Mouse (Mus musculus) CD8-positive naive resting alpha-beta T cell, adult 2 months (primary cell): ENCODE measurements around the gene Prdx6.
"Not testable (repeated sequence)": the region's sequence is repeated elsewhere in the genome, so short reads cannot be mapped to it uniquely, and the experiment has no call there.

Experiments
- DNase-seq, 2 experiments: peaks; one replicate each; pipeline ENCODE4 v3.0.0; 2022; ENCODE audit warnings: low read depth in 2 of 2, low spot score in 2 of 2

Gene Prdx6

DNA sequence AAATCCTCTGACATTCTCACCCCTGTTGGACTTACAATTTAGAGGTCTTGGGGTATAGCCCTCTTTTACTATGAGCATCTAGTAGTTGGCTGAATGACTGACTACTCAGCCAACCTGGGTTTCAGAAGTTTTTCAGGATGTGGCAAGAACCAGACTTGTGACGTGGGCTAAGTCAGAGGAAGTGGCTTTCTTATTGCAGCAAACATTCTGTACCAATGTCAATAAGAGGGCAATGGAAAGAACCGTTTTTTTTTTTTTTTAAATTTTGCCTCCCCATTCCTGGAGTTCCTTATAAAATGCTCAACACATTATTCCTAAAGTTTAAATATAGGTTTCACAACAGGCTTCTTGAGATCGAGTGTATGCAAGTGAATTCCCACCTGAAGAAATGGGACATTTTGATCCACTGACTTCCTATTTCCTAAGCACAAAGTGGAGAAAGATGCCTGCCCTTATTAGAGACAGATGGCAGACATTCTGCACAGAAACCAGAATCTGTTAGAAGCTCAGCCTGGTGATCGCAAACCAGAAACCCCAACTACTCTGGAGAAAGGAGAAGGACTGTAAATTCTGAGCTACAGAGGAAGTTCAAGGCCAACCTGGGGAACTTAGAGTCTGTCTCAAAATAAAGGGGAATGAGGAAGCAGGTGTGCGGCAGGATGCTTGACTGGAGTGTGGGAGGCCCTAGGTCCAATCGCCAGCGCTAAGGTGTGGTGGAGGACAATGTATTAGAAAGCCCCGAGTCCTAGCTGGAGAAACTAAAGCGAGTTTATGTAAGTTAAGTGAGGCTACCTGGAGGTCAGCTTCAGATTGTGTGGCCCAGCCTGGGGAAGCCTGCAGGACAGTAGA lies 622 bp upstream of the Prdx6 start:
- peak; percentile 23 to 75 for DNase-seq

DNA sequence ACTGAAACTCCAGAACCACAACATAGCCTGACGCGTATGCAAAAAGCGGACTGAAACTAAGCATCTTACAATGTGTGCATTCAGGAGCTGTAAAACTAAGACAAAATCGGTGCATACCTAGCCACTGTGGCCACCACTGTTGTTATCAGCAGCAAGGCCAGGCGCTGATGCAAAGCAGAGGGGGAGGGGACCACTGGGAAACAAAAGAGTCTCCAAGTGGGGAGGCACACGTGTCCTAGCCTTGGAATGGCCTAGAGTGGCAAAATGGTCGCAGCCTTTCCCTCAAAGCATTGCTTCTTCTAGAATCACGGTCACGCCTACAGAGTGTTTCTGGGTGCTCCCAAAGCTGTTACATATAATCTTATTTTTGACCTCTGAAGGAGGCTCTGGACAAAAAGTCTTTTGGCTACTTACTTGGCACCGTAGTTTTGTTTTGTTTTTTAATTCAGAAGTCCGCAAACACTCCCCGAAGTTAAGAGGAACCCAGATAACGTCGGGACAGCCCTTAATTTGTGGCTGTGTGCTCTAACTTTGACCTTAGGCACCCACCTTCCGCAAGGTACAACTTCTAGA lies 902 bp downstream of the Prdx6 start:
- DNase-seq: peak in 1 of 2 experiments; percentile 26

DNA sequence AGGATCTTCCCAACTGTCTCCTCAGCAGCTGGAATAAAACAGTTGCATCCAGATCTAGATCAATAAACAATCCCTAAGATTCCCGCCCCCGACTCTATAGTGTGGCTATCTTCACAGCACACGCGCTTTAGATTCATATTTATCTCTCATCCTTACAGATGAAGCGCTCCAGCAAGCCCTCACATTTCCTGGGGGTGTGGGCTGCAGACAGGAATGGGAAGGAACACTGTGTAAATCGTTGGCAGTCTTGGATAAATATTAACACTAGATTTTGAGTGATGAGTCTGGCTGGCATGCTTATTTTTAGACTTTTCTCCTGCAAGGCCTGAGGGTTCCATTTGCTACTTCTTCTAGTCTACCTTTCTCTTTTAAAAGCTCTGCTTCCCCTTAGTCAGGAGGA lies 1.6 kb downstream of the Prdx6 start:
- DNase-seq: no peak

DNA sequence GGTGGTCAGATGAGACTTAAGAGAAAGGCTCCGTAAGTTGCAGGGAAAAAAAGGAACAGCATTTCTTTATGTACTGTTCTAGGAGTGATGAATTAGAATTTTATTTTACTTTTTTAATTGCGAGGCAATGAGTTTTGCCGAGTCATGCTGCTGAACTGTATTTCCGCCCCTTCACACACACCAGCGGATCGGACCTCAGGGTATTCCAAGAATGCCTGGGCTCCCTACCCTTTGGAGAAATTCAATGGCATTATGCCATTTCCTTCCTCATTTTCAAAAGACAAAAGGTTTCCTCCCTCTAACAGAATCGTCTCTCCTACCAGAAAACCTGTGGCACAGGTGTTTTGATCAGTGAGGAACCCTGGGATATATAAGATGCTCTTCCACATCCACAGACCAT lies 2.3 kb downstream of the Prdx6 start:
- no peak for DNase-seq

DNA sequence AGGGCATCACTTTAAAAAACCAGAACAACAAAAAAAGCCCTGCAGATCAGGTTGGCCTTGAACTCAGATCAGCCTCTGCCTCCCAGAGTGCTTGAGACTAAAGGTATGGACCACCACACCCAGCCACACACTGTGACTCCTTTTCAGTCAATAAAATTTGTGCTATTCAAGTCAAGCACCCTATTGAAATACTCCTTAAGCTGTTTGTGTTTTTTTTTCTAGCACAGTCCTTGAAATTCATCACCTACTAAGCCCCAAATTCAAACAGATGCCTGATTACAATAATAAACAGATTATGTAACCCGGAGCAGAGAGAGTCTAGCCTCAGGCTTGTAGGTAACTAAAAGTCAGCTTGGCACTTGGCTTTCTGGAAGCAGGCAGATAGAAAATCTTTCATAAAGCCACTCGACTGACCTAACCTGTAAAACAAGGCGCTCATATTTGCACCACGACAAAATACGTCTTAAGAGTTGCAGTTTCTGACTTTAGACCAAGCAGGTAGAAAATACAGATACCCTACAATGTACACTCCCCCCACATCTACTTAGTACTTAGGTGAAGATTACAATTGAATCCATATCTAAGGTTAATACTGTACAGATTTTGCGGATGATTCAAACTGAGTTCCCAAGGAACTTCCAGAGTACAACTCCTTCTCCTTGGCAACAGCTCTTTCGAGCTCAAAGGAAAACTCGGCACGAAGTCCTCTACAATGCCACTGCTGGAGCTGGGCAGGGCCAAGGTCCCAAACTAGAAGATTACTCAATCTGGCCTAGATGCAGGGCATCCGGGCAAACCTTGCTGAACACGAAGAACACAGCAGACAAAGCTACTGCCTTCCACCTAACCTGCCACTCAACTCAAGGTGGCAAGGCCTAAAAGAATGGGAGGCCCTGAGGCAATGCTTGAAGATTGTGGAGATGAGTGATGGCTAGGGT lies 3.1 kb downstream of the Prdx6 start:
- no peak for DNase-seq

DNA sequence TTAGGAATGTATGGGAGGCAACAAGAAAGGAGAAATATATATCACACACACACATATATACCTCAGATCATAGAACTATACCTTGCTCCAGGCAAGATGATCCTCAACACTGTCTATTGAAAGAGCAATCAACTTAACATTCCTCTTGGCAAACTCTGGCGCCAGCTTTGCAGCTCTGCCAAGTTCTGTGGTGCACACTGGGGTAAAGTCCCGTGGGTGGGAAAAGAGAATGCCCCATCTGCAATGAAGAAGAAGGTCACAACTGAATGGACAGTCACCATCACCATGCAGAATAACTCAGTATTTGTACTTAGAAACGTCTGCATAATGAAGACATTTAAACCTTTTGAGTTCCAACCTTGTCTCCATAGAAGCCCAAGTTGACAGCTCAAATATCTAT lies 3.8 kb downstream of the Prdx6 start:
- DNase-seq: no peak

DNA sequence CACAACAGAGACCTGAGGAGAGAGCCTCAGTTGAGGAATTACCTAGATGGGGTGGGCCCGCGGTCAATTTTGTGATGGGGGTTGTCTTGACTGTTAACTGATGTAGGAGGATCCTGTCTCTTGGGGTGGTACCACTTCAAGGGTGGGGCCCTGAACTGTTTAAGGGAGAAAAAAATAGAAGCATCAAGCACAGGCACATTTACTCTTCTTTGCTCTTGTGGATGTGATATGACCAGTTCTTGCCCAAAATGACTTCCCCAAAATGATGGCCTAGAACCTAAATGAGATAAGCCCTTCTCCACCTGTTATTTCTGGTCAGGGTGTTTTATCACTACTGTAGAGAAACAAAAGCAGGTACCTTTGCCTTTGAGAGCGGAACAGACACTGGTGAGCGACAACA lies 13.3 kb downstream of the Prdx6 start:
- DNase-seq: no peak

DNA sequence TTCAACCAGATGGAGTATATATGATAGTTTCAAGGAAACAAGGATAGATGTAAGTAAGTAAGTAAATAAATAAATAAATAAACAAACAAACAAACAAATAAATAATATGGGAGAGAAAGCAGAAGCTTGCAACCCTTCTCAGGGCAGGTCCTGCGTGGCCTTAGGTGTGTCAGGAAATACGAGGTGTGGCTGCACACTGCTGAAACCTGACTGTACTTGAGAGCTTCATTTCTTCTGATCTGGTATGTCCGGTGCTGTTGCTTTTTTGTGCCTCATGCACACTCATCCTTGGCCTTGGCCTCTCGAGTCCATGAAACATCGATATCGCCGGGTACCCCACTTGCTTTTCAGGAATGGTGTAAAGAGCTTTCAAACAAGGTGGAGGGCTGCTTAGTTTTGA lies 13.7 kb downstream of the Prdx6 start:
- no peak for DNase-seq

DNA sequence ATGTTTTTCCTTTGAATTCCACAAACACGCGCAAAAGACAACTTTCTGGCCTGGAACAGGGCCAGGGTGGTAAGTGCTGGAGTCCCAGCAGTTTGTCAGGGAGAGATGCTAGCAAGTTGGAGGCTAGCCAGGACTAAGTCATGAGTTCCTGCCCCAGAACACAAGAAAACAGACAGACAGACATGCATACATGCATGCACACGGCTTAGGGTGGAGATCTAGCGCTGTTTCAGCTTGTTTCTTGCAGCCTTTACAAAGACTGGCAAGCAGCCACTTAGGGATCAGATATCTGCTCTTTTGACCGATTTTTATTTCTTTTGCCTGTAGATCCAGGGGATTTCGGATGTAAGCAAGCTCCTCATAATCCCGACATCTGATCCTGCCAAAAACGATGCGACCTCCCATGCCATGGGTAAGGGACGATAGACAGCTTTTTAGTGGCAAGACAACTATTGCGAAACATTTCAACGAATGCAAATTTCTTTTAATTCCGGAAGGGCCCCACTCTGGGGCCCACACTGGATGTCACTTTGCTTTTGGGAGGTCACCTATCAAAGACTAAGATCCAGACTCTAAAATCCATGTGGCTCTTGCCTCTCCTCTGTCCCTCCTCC lies 17.7 kb downstream of the Prdx6 start:
- no peak for DNase-seq

DNA sequence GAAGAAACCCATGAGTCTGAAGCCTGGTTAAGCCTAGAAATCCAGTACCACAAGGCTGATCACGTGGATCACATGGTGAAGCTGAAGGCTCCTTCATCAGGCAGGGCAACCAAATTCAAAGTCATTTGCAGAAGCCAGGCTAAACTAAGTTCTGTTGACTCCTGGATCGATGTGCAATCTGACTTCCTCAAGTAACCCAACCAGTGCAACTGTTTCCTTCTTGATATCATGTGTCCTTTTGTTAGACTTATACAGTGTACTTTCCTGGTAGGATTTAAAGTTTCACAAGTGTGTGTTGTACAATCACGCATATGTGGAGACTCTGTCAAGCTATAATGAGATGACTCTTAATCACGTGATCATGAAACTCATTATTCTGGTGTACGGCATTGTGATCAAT lies 18.8 kb downstream of the Prdx6 start:
- no peak for DNase-seq

DNA sequence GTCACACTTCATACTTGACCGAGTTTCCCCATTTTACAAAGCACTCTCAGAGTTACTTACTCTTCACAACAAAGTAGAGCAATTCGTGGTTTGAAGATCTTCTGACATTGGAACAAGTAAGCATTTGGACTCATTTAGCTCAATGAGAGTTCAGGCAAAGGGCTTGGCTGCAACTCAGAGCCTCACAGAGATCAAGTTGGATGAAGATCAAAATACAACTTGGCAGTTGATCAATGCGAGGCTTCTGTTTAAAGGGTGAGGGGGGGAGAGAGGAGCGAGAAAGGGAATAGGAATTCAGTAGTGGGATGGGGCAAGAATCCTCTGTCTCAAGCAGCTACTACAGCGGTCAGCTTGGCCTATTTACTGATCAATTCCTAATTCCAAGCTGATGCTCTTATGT lies 26.2 kb downstream of the Prdx6 start:
- DNase-seq: no peak

DNA sequence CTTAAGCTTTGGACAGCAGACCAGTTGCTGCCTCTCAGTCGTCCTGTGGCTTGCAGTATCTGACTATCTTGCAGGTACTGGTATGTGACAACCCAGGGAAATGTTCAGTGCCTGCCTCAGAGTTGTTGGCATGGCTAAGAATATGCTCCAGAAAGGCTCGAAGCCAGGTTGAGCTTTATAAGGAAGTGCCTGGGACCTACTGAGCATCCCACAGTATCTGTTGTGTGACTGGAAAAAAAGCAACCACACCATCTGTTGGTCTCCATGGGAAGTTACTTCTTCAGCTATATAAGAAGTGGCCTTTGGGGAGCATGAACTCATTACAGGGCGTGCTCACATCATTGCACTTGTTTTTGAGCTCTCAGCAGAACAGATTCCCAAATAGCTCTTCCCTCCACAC lies 31.2 kb downstream of the Prdx6 start:
- DNase-seq: no peak

DNA sequence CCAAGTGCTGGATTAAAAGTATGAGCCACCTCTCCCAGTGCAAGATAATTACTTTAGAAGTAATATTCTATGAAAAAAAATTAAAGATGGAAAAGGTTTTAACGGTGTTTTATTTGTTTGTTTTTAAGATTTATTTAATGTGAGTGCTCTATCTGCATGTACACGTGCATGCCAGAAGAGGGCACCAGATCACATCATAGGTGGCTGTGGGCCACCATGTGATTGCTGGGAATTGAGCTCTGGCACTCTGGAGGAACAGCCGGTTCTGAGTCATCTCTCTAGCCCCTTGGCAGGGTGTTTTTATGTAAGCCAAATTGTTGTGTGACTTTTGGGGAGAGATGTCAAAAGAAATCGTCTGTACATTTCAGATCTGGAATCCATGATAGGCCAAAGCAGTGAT lies 36.6 kb downstream of the Prdx6 start:
- peak; percentile 29 to 54 for DNase-seq

DNA sequence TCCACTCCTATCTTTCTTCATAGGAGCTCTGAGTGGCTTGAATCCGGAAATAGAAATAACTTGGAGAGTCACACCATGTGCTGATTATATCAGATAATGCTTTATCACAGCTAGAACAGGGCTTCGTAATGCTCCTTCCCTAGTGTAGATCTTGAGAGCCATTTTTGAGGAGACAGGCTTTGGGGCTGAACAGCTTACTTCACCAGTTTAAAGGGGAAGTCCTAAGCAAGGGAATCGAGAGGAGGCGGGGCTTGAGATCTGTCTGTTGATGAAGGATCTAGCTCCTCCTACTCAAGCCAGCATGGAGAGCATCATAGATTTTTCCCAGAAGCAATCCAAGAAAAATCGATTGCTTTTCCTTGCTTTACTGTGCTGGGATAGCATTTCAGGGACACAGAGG lies 51.2 kb downstream of the Prdx6 start:
- DNase-seq: no peak

DNA sequence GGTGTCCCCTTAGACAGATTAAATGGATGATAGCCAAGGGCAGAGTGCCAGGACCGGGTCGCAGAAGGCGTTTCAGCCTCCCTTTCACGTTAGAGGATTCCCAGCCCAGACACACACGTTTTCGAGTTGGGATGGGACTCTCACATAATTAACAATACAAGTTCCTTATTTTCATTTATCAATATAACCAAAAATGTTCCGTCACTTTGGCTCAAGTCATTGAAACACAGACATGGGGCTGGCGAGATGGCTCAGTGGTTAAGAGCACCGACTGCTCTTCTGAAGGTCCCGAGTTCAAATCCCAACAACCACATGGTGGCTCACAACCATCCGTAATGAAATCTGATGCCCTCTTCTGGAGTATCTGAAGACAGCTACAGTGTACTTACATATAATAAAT lies 54.7 kb downstream of the Prdx6 start:
- DNase-seq: not testable (repeated sequence)

DNA sequence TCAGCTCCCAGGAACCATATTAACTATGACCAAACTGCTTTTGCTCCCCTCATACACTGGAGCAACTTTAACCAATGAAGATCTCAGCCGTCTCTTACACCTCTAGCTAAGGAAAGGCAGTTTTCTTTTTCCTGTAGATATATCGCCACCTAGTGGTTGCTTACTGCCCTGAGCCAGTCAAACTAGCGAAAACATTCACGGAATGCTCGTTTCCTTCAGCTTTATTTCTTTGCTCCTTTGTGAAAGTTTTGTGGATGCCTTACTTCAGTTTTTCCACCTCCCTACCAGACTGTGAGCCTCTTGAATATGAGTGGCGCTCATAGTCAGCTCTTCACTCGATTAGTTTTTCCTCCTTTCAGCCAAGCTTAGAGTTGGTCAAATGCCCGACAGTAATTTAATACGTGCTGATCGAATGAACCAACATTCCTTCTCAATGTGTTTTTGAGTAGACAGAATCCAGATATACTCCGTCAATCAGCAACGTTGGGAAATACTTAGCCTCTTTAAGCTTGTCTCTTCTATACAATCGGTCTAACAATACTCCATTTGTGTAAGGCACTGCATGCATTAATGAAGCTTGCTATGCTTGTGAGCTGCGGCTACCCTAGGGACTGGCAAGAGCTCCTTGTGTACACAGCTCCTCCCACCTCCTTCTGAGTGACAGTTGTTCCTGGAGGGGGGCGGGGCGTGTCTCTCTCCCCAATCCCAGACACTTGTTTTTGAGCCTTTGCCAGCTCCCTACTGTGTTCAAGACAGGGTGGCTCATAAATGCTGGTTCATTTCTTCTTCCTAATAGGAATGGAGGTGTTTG lies 55.3 kb downstream of the Prdx6 start:
- peak; percentile 40 to 67 for DNase-seq

DNA sequence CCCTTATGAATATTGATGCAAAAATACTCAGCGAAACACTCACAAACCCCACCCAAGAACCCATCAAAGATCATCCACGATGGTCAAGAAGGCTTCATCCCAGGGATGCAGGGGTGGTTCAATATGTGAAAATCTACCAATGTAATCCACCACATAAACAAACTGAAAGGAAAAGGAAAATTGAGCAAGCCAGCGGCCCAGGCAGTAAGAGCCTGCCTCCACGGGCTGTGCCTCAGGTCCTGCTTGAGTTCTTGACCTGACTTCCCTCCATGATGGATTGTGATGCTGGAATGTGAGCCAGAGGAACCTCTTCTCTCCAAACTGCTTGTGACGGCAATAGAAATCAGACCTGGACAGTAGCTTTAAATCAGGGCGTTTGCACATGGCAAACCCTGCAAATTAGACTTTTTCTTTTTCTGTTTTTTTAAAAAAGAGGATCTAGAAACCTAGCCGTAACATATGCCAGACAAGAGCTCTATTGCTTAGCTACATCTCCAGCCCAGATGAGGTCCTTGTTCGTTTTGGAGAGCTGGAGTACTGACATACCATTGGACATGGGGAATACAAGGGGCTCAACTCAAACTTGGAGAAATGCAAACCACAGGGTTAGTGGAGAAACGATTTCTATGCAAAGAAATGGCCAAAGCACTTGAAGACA lies 60.6 kb downstream of the Prdx6 start:
- no peak for DNase-seq
